Mouse (Mus musculus) bone marrow, adult 2 months (tissue): Measurements from ENCODE around the gene Gm3173.
"Not testable (repeated sequence)": the region's sequence is repeated elsewhere in the genome, so short reads cannot be mapped to it uniquely, and the experiment has no call there.

ENCODE experiments used
- CTCF ChIP-seq: fragments of 200-500 bp; IDR thresholded peaks from 2 replicates; pipeline ENCODE4 v1.5.1; 2011; ENCODE audit warnings: low read length, control low read depth; ENCODE audit not compliant: control insufficient read depth, insufficient read depth
- POLR2A ChIP-seq: fragments of 200-500 bp; IDR thresholded peaks from 2 replicates; pipeline ENCODE4 v1.6.1; 2011; ENCODE audit warnings: low read depth, mild to moderate bottlenecking, control low read depth, low read length, borderline replicate concordance; ENCODE audit not compliant: control insufficient read depth

DNA sequence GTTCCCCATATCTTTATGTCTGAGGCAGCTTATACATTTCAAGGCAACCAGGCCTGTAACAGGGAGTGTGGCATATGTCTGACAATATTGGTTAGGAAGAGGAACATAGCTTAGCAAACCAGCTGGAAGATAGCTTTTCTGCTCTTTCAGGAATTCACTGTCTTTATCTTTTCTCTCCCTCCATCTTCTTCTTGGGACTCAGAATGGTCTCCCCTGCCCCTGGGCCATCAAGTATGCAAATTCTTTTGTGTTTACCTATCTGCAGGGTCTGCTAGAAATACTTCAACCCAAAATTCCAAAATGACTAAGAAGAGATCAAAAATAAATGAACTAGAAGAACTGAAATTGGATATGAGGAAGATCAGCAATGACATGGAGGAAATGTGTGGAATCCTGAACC lies at the start of gene Gm3173:
- not testable (repeated sequence) for TF ChIP-seq CTCF, POLR2A
